ENCODE assay signal across 23 mouse cellular contexts in the genomic region with DNA sequence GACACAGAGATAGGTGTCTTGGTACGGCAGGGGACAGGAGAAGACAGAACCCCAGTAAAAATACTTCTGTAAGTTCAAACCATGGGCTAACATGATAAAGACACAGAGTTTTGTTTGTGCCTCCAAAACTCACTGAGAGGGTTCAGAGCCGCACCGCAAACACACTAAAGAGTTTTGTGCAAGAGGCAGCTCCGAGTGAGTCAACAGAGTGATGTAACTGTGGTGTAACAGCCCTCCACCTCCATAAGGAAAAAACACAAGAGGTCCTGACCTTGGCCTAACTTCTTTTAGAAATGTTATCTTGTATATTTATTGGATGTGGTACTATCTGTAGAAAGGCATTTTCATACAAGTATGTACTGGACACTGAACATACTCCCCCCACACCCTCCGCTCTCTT. TPM values are rescaled to one million over a fixed set of nuclear protein-coding genes. Genes with fewer than 3 reads are reported as not detected.
DNase-seq lines count a peak whose midpoint lies in the region; ATAC-seq lines count a peak whose summit lies in the region.
"Had no signal": no experiment of that assay in that cellular context is flagged by ENCODE, and none has a peak within 500 bp of the region (broad histone marks: within the 10 kb centered on the region; RNA-seq: fewer than 3 reads in every experiment).

No protein-coding gene starts in this region.

- 0 out of 2 replicates have a peak overlapping the region, but pooled peaks have one; percentile 5 for H3K4me2 ChIP-seq in liver, embryonic 16.5 days (ENCODE audit: low read depth, low read length)
- H3K4me2 ChIP-seq: embryonic facial prominence, embryonic 12.5 days; heart, embryonic 13.5 days; hindbrain, embryonic 15.5 days; lung, embryonic 15.5 days had no signal

- intact Hi-C loops in heart, postnatal 25 days (cut with DNase I): no loop called here

- no peaks in the 10 kb centered on the region for H3K27me3 ChIP-seq in liver, embryonic 16.5 days (ENCODE audit: control insufficient read depth, insufficient read depth, low read depth, low read length)
- H3K27me3 ChIP-seq: embryonic facial prominence, embryonic 12.5 days; heart, embryonic 13.5 days; hindbrain, embryonic 15.5 days; lung, embryonic 15.5 days had no signal

- peak; percentile 4 for DNase-seq in adrenal gland, adult 8-10 months
- DNase-seq in adrenal gland, postnatal 10 days: no peak
- DNase-seq in 416B (ENCODE audit: low read depth): peak; percentile 84
- DNase-seq in liver: peak; percentile 13
- no peak for DNase-seq in cerebellum, adult 9-10 months
- DNase-seq in heart, postnatal 25 days (ENCODE audit: low spot score): no peak
- DNase-seq: adrenal gland, postnatal 25 days; cerebellum, adult 8-10 months; heart, postnatal 36 days; kidney, postnatal 36 days; retina, postnatal 1 day; thymus, postnatal 14 days had no signal

- peak; percentile 88 for ATAC-seq in liver, embryonic 16.5 days (ENCODE audit: low read depth)
- ATAC-seq in erythroblast, adult 5-6 weeks (replicated peaks; ENCODE audit: low FRiP score, poor library complexity, severe bottlenecking): no peak
- ATAC-seq: forebrain, embryonic 16.5 days; intestine, embryonic 16.5 days had no signal

- H3K4me3 ChIP-seq in liver, embryonic 16.5 days (ENCODE audit: low read depth, low read length): no peak overlapping the region
- H3K4me3 ChIP-seq: embryonic facial prominence, embryonic 12.5 days; heart, embryonic 13.5 days; hindbrain, embryonic 15.5 days; limb, embryonic 10.5 days; lung, embryonic 15.5 days had no signal

- no peaks in the 10 kb centered on the region for H3K36me3 ChIP-seq in liver, embryonic 16.5 days (ENCODE audit: control insufficient read depth, insufficient read depth)
- H3K36me3 ChIP-seq: embryonic facial prominence, embryonic 12.5 days; heart, embryonic 13.5 days; hindbrain, embryonic 15.5 days; limb, embryonic 10.5 days; lung, embryonic 15.5 days had no signal

- WGBS in liver, embryonic 16.5 days (ENCODE audit: insufficient replicate concordance): 73% methylated on average over 5 of the region's 5 CpGs

- peak overlapping the region; percentile 58 for H3K27ac ChIP-seq in liver, embryonic 16.5 days (ENCODE audit: low read length)
- H3K27ac ChIP-seq: embryonic facial prominence, embryonic 12.5 days; heart, embryonic 13.5 days; hindbrain, embryonic 15.5 days; limb, embryonic 10.5 days; lung, embryonic 15.5 days had no signal

- no peaks in the 10 kb centered on the region; the same call in 1 of the 2 replicates for H3K4me1 ChIP-seq in liver, embryonic 16.5 days (ENCODE audit: control insufficient read depth, low read depth, low read length)
- H3K4me1 ChIP-seq: embryonic facial prominence, embryonic 12.5 days; hindbrain, embryonic 15.5 days; limb, embryonic 10.5 days; lung, embryonic 15.5 days had no signal

- no peak overlapping the region for H3K9ac ChIP-seq in liver, embryonic 16.5 days (ENCODE audit: low read depth, low read length)
- H3K9ac ChIP-seq: embryonic facial prominence, embryonic 12.5 days; heart, embryonic 13.5 days; hindbrain, embryonic 15.5 days; lung, embryonic 15.5 days had no signal

- no peaks in the 10 kb centered on the region for H3K9me3 ChIP-seq in liver, embryonic 16.5 days (replicated peaks; ENCODE audit: control insufficient read depth, low read length)
- H3K9me3 ChIP-seq: embryonic facial prominence, embryonic 12.5 days; heart, embryonic 13.5 days; hindbrain, embryonic 15.5 days; limb, embryonic 10.5 days; lung, embryonic 15.5 days had no signal

RNA-seq across cellular contexts. Expression of a gene that starts 25.4 kb away (rescaled TPM):
- 1 to 10 TPM in 2 of 4 experiments, under 1 TPM in 2; 0.12 to 1.7 (median 0.73) TPM for total RNA-seq in adrenal gland, adult 8-10 months (2022)
- total RNA-seq in adrenal gland, postnatal 10 days (2021): 1 to 10 TPM; 6.9 to 7.3 TPM
- polyA plus RNA-seq in liver, embryonic 16.5 days (2015; fragmentation: Nextera tagmentation; extraction: Ambion mirVana): 0.14 and 0.22 TPM in 2 replicates
- total RNA-seq in heart, postnatal 25 days (2021): under 1 TPM; 0.10 to 0.34 TPM
- 2.5 and 5.9 TPM in 2 replicates for total RNA-seq in erythroblast, adult 5-6 weeks (2015; ENCODE audit: low replicate concordance)
- 1.4 and 2.9 TPM in 2 replicates for total RNA-seq in erythroblast, adult 5-6 weeks (2017; ENCODE audit: low replicate concordance)
- total RNA-seq: midbrain, postnatal 0 days had no signal
- polyA plus RNA-seq: embryonic facial prominence, embryonic 12.5 days; forebrain, embryonic 16.5 days; heart, embryonic 13.5 days; hindbrain, embryonic 15.5 days; kidney, embryonic 14.5 days; limb, embryonic 10.5 days; lung, embryonic 15.5 days; midbrain, postnatal 0 days had no signal

Comparison
In these comparisons a context has a peak if more than half of its experiments do, and no peak if none do; other contexts are left out.
1. DNase-seq: peak in adrenal gland, adult 8-10 months (single experiment), 416B (single experiment) and liver (single experiment); none in adrenal gland, postnatal 10 days (single experiment), cerebellum, adult 9-10 months (single experiment) and heart, postnatal 25 days (single experiment).